16 mouse cellular contexts compared by ENCODE assay signal in genomic region chr4:24620005-24620404, GRCm38 (mm10).
DNase-seq lines count a peak whose midpoint lies in the region; ATAC-seq and TF ChIP-seq lines count a peak whose summit lies in the region.
"Had no signal": no experiment of that assay in that cellular context is flagged by ENCODE, and none has a peak within 500 bp of the region (broad histone marks: within the 10 kb centered on the region; RNA-seq: fewer than 3 reads in every experiment).

No protein-coding gene starts in this region.

- H3K9me3 ChIP-seq in kidney, postnatal 0 days (replicated peaks; ENCODE audit: low read length), result no peaks in the 10 kb centered on the region
- H3K9me3 ChIP-seq: heart, embryonic 15.5 days; hindbrain, embryonic 12.5 days; limb, embryonic 15.5 days; neural tube, embryonic 15.5 days had no signal

- DNase-seq in kidney, postnatal 0 days (ENCODE audit: low spot score), result peak; percentile 35
- no peak for DNase-seq in kidney, postnatal 4 days
- peak; percentile 17 for DNase-seq in 416B (ENCODE audit: low read depth)
- peak; percentile 8 for DNase-seq in embryo, embryonic 10 days (ENCODE audit: low spot score)
- DNase-seq in gonadal fat pad, adult 2 months (ENCODE audit: low read depth), result peak; percentile 62
- no peak for DNase-seq in ovary, postnatal 36 days (ENCODE audit: low spot score)
- DNase-seq in natural killer cell, adult 2 months (ENCODE audit: low spot score in 2 of 2), result no peak
- DNase-seq: adrenal gland, postnatal 10 days; cerebellum, adult 18-20 months; heart, adult 18-20 months; thymus, postnatal 36 days had no signal

- no peak overlapping the region for H3K27ac ChIP-seq in kidney, postnatal 0 days
- H3K27ac ChIP-seq: heart, embryonic 15.5 days; hindbrain, embryonic 12.5 days; limb, embryonic 15.5 days; neural tube, embryonic 15.5 days had no signal

- TF ChIP-seq CTCF in kidney, postnatal 0 days (IDR thresholded peaks at IDR 0.05; ENCODE audit: low read depth), result no peak

- no peaks in the 10 kb centered on the region for H3K27me3 ChIP-seq in kidney, postnatal 0 days (ENCODE audit: insufficient read depth, low read length)
- H3K27me3 ChIP-seq: heart, embryonic 15.5 days; hindbrain, embryonic 12.5 days; limb, embryonic 15.5 days; neural tube, embryonic 15.5 days had no signal

- H3K4me1 ChIP-seq in kidney, postnatal 0 days (replicated peaks; ENCODE audit: insufficient read depth, low read length), result no peaks in the 10 kb centered on the region
- H3K4me1 ChIP-seq: heart, embryonic 15.5 days; hindbrain, embryonic 12.5 days; neural tube, embryonic 15.5 days had no signal

- H3K9ac ChIP-seq in kidney, postnatal 0 days (ENCODE audit: low read depth, low read length), result no peak overlapping the region
- H3K9ac ChIP-seq: heart, embryonic 15.5 days; hindbrain, embryonic 12.5 days; limb, embryonic 15.5 days; neural tube, embryonic 15.5 days had no signal

- 39% methylated on average over 6 of the region's 6 CpGs for WGBS in kidney, postnatal 0 days

- no peak overlapping the region for H3K4me3 ChIP-seq in kidney, postnatal 0 days (replicated peaks; ENCODE audit: low read depth, low read length)
- H3K4me3 ChIP-seq: heart, embryonic 15.5 days; hindbrain, embryonic 12.5 days; limb, embryonic 15.5 days; neural tube, embryonic 15.5 days had no signal

- H3K36me3 ChIP-seq in kidney, postnatal 0 days (ENCODE audit: insufficient read depth, low read length), result no peaks in the 10 kb centered on the region
- H3K36me3 ChIP-seq: heart, embryonic 15.5 days; hindbrain, embryonic 12.5 days; limb, embryonic 15.5 days had no signal

- no peak overlapping the region for H3K4me2 ChIP-seq in kidney, postnatal 0 days (ENCODE audit: low read length)
- H3K4me2 ChIP-seq: heart, embryonic 15.5 days; hindbrain, embryonic 12.5 days; limb, embryonic 15.5 days; neural tube, embryonic 15.5 days had no signal

- 0 out of 2 replicates have a peak, but pooled peaks have one; percentile 29 for ATAC-seq in kidney, postnatal 0 days (replicated peaks; ENCODE audit: low FRiP score, low read depth)
- ATAC-seq in megakaryocyte, adult 5-6 weeks (ENCODE audit: poor library complexity, severe bottlenecking), result no peak

Comparison
In these comparisons a context has a peak if more than half of its experiments do, and no peak if none do; other contexts are left out.
1. DNase-seq: peak in kidney, postnatal 0 days (single experiment), 416B (single experiment), embryo, embryonic 10 days (single experiment) and gonadal fat pad, adult 2 months (single experiment); none in kidney, postnatal 4 days (0 of 2), ovary, postnatal 36 days (single experiment) and natural killer cell, adult 2 months (0 of 2).